Mouse (Mus musculus) embryonic fibroblast, embryonic 13.5 days (primary cell): ENCODE data around the gene Zfp654.

Experiments
- CTCF ChIP-seq: IDR thresholded peaks from 2 replicates; pipeline ENCODE4 v1.5.1; 2011; ENCODE audit warnings: mild to moderate bottlenecking, control low read depth, low read length, moderate library complexity, borderline replicate concordance; ENCODE audit not compliant: insufficient read depth
- POLR2A ChIP-seq: IDR thresholded peaks from 2 replicates; pipeline ENCODE4 v1.6.1; 2011; ENCODE audit warnings: low read depth, mild to moderate bottlenecking, control low read depth, low read length, moderate library complexity

DNA sequence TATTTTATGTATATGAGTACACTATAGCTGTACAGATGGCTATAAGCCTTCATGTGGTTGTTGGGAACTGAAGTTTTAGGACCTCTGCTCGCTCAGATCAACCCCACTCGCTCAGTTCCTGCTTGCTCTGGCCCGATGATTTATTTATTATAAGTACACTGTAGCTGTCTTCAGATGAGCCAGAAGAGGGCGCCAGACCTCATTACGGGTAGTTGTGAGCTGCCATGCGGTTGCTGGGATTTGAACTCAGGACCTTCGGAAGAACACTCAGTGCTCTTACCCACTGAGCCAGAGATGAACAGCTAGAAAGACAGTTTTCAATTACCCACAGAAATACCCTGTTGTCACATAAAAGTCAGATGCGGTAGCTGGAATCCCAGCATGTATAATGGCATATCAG lies 5.5 kb downstream of the Zfp654 start:
- no peak for TF ChIP-seq POLR2A
- no peak for TF ChIP-seq CTCF
